Mouse (Mus musculus): Measurements from ENCODE around the gene Spata18.

- TF ChIP-seq EP300 (IDR thresholded peaks at IDR 0.05; ENCODE audit: low read depth) = no peak
- TF ChIP-seq CTCF (IDR thresholded peaks at IDR 0.05; ENCODE audit: low read depth) = no peak
Measured at GRCm38 (mm10) chr5:73630141-73630540, 21.0 kb upstream of the Spata18 start.
